Mouse (Mus musculus): ENCODE data around the gene Btf3. TPM values are rescaled to one million over a fixed set of nuclear protein-coding genes. Genes with fewer than 3 reads are reported as not detected.

The Btf3 gene
- polyA plus RNA-seq, 1 experiment: 283 TPM

DNA sequence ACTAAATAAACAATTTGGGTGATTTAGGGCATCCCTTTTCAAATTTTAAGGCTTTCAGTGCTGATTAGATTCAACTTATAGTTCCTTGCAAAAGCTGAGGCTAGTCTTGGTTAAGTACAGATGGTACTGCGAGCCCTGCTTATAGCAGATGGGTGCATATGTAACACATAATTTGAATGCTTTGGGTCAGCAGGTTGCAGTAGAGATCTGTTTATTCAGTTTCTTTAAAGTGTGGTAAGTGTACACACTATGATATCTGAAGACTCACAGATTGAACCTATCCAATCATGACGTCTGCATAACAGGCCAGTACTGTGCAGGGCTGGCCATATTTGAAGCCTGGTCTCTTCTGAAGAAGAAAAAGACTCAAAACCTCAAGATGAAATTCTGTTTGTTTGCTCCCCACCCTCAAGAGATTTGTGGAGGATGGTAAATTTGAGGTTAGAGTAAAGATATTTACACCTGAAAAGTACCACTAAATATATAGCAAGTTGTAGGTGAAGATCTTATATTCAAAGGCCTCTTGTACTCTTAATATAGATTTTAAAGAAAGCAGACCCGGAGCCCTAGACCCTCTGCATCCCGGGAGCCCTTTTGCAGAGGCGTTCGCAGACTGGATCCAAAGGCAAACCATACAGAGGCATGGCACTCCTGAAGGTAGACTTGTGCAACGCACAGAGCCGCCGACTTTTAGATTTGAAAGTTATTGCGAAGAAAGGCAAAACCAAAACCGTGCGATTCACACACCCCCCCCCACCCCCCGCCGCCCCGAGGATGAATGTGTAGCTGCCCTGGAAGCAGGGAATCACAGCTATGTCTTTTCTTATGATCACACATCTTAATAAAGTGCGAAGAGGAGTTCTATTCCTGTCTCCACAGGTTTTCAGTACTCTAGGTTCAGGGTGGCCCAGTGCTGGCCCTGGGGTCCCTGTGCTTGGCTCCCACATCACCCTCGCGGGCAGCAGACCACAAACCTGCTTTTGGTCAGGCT lies 40.9 kb upstream of the Btf3 start:
- no peaks in the 10 kb centered on the region for H3K4me1 ChIP-seq (ENCODE audit: control insufficient read depth, insufficient read depth, low read length)
- H3K4me3 ChIP-seq (ENCODE audit: insufficient read depth, low read length): no peak overlapping the region
- no peak overlapping the region for H3K27ac ChIP-seq (ENCODE audit: insufficient read depth, low read length)
- TF ChIP-seq POLR2A (IDR thresholded peaks at IDR 0.05; ENCODE audit: extremely low read depth, insufficient read depth, low read length): no peak
- TF ChIP-seq CTCF (IDR thresholded peaks at IDR 0.05; ENCODE audit: extremely low read depth, insufficient read depth, low read length): no peak

GRCm38 (mm10) chr13:98356973-98357425 lies 40.2 kb upstream of the Btf3 start:
- H3K4me1 ChIP-seq (ENCODE audit: control insufficient read depth, insufficient read depth, low read length): no peaks in the 10 kb centered on the region
- TF ChIP-seq CTCF (IDR thresholded peaks at IDR 0.05; ENCODE audit: extremely low read depth, insufficient read depth, low read length) (no peak), POLR2A (IDR thresholded peaks at IDR 0.05; ENCODE audit: extremely low read depth, insufficient read depth, low read length) (no peak)
- H3K27ac ChIP-seq (ENCODE audit: insufficient read depth, low read length): no peak overlapping the region
- H3K4me3 ChIP-seq (ENCODE audit: insufficient read depth, low read length): no peak overlapping the region

- TF ChIP-seq POLR2A (IDR thresholded peaks at IDR 0.05; ENCODE audit: extremely low read depth, insufficient read depth, low read length): no peak
- TF ChIP-seq CTCF (IDR thresholded peaks at IDR 0.05; ENCODE audit: extremely low read depth, insufficient read depth, low read length): no peak
- H3K27ac ChIP-seq (ENCODE audit: insufficient read depth, low read length): no peak overlapping the region
- no peak overlapping the region for H3K4me3 ChIP-seq (ENCODE audit: insufficient read depth, low read length)
- H3K4me1 ChIP-seq (ENCODE audit: control insufficient read depth, insufficient read depth, low read length): no peaks in the 10 kb centered on the region
Observed at GRCm38 (mm10) chr13:98356176-98356972, 39.6 kb upstream of the Btf3 start.

DNA sequence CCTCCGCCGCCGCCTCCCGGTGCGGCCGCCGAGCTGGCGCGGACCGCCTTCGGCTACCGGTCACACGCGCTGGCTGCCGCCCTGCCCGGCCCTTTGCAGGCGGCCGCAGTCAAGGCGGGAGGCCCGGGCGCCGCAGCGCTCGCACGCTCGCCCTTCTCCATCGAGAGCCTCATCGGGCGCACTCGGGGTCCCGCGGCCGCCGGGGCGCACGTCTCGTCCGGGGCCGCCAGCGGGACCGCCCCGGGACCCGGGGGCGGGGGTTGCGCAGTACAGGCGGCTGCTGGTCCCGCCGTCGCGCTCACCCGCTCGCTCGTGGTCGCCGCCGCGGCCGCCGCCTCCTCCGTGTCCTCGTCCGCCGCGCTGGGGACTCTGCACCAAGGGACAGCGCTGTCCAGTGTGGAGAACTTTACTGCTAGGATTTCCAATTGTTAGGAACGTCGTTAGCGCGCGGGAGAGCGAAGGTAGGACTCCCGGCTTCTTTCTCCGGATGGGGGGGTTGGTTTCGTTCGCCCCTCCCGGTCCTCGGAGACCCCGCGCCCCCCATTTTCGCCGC lies 38.8 kb upstream of the Btf3 start:
- Histone ChIP-seq H3K4me3 (ENCODE audit: insufficient read depth, low read length) (no peak overlapping the region), H3K4me1 (ENCODE audit: control insufficient read depth, insufficient read depth, low read length) (no peaks in the 10 kb centered on the region), H3K27ac (ENCODE audit: insufficient read depth, low read length) (no peak overlapping the region)
- no peak for TF ChIP-seq POLR2A (IDR thresholded peaks at IDR 0.05; ENCODE audit: extremely low read depth, insufficient read depth, low read length)
- TF ChIP-seq CTCF (IDR thresholded peaks at IDR 0.05; ENCODE audit: extremely low read depth, insufficient read depth, low read length): no peak

- 0 out of 2 replicates have a peak overlapping the region, but pooled peaks have one; percentile 15 for H3K4me3 ChIP-seq (ENCODE audit: insufficient read depth, low read length)
- no peak overlapping the region; the same call in 1 of the 2 replicates for H3K27ac ChIP-seq (ENCODE audit: insufficient read depth, low read length)
- no peaks in the 10 kb centered on the region for H3K4me1 ChIP-seq (ENCODE audit: control insufficient read depth, insufficient read depth, low read length)
- TF ChIP-seq CTCF (IDR thresholded peaks at IDR 0.05; ENCODE audit: extremely low read depth, insufficient read depth, low read length): no peak
- TF ChIP-seq POLR2A (IDR thresholded peaks at IDR 0.05; ENCODE audit: extremely low read depth, insufficient read depth, low read length): no peak
Observed at GRCm38 (mm10) chr13:98354871-98355558, 38.2 kb upstream of the Btf3 start.

GRCm38 (mm10) chr13:98354090-98354801 lies 37.4 kb upstream of the Btf3 start, which contains the start of gene Foxd1:
Gene Foxd1 (plus strand): TSS chr13:98354242.
- TF ChIP-seq CTCF (IDR thresholded peaks at IDR 0.05; ENCODE audit: extremely low read depth, insufficient read depth, low read length): no peak
- 0 out of 2 replicates have a peak, but pooled peaks have one; percentile 18 for TF ChIP-seq POLR2A (IDR thresholded peaks at IDR 0.05; ENCODE audit: extremely low read depth, insufficient read depth, low read length)
- Histone ChIP-seq H3K27ac (ENCODE audit: insufficient read depth, low read length) (no peak within 1 kb of the TSS; the same call in 1 of the 2 replicates), H3K4me1 (ENCODE audit: control insufficient read depth, insufficient read depth, low read length) (no peaks in the 10 kb centered on the region), H3K4me3 (ENCODE audit: insufficient read depth, low read length) (0 out of 2 replicates have a peak within 1 kb of the TSS, but pooled peaks have one; percentile 15)

GRCm38 (mm10) chr13:98353709-98354089 lies 36.9 kb upstream of the Btf3 start:
- no peaks in the 10 kb centered on the region for H3K4me1 ChIP-seq (ENCODE audit: control insufficient read depth, insufficient read depth, low read length)

GRCm38 (mm10) chr13:98352381-98352975 lies 35.7 kb upstream of the Btf3 start:
- H3K4me1 ChIP-seq (ENCODE audit: control insufficient read depth, insufficient read depth, low read length): no peaks in the 10 kb centered on the region
- no peak overlapping the region for H3K27ac ChIP-seq (ENCODE audit: insufficient read depth, low read length)
- no peak overlapping the region for H3K4me3 ChIP-seq (ENCODE audit: insufficient read depth, low read length)
- TF ChIP-seq CTCF (IDR thresholded peaks at IDR 0.05; ENCODE audit: extremely low read depth, insufficient read depth, low read length) (no peak), POLR2A (IDR thresholded peaks at IDR 0.05; ENCODE audit: extremely low read depth, insufficient read depth, low read length) (no peak)

More at GRCm38 (mm10) chr13:98353709-98354089, 36.9 kb upstream of the Btf3 start:
- TF ChIP-seq POLR2A (IDR thresholded peaks at IDR 0.05; ENCODE audit: extremely low read depth, insufficient read depth, low read length) (no peak), CTCF (IDR thresholded peaks at IDR 0.05; ENCODE audit: extremely low read depth, insufficient read depth, low read length) (no peak)
- no peak overlapping the region for H3K27ac ChIP-seq (ENCODE audit: insufficient read depth, low read length)
- H3K4me3 ChIP-seq (ENCODE audit: insufficient read depth, low read length): 0 out of 2 replicates have a peak overlapping the region, but pooled peaks have one; percentile 15
